29 mouse cellular contexts compared by ENCODE assay signal in genomic region chr1:84943549-84943948, GRCm38 (mm10). TPM values are rescaled to one million over a fixed set of nuclear protein-coding genes. Genes with fewer than 3 reads are reported as not detected.
"Had no signal": no experiment of that assay in that cellular context is flagged by ENCODE, and none has a peak within 500 bp of the region (broad histone marks: within the 10 kb centered on the region; RNA-seq: fewer than 3 reads in every experiment).

No protein-coding gene starts in this region.

- H3K4me1 ChIP-seq: embryonic facial prominence, embryonic 10.5 days; embryonic facial prominence, embryonic 12.5 days; embryonic facial prominence, embryonic 13.5 days; embryonic facial prominence, embryonic 15.5 days; forebrain, embryonic 10.5 days; forebrain, embryonic 12.5 days; forebrain, embryonic 13.5 days; forebrain, embryonic 15.5 days had no signal

- H3K4me2 ChIP-seq: embryonic facial prominence, embryonic 12.5 days; embryonic facial prominence, embryonic 13.5 days; embryonic facial prominence, embryonic 15.5 days; forebrain, embryonic 12.5 days; forebrain, embryonic 13.5 days; forebrain, embryonic 15.5 days had no signal

- H3K9me3 ChIP-seq: embryonic facial prominence, embryonic 10.5 days; embryonic facial prominence, embryonic 12.5 days; embryonic facial prominence, embryonic 13.5 days; embryonic facial prominence, embryonic 15.5 days; forebrain, embryonic 10.5 days; forebrain, embryonic 12.5 days; forebrain, embryonic 13.5 days; forebrain, embryonic 15.5 days had no signal

- H3K27ac ChIP-seq: embryonic facial prominence, embryonic 10.5 days; embryonic facial prominence, embryonic 12.5 days; embryonic facial prominence, embryonic 13.5 days; embryonic facial prominence, embryonic 15.5 days; forebrain, embryonic 10.5 days; forebrain, embryonic 12.5 days; forebrain, embryonic 13.5 days; forebrain, embryonic 15.5 days; gastrocnemius, adult 2 months; heart, adult 2 months had no signal

- H3K4me3 ChIP-seq: embryonic facial prominence, embryonic 10.5 days; embryonic facial prominence, embryonic 12.5 days; embryonic facial prominence, embryonic 13.5 days; embryonic facial prominence, embryonic 15.5 days; erythroblast, embryonic 14.5 days; forebrain, embryonic 10.5 days; forebrain, embryonic 12.5 days; forebrain, embryonic 13.5 days; forebrain, embryonic 15.5 days; gastrocnemius, adult 2 months; heart, adult 2 months had no signal

- ATAC-seq: forebrain, embryonic 13.5 days; forebrain, embryonic 14.5 days; forebrain, embryonic 15.5 days; forebrain, embryonic 16.5 days; forebrain, postnatal 0 days had no signal

- DNase-seq: cerebellum, adult 2 months; cerebellum, adult 8-10 months; cerebellum, adult 9-10 months; cerebellum, adult 9-11 months; cerebellum, postnatal 10 days; cerebellum, postnatal 14 days; cerebellum, postnatal 25 days; cerebellum, postnatal 36 days; embryo, embryonic 11 days; forebrain, postnatal 0 days; gastrocnemius, adult 2 months; gastrocnemius, postnatal 10 days; gastrocnemius, postnatal 14 days; gastrocnemius, postnatal 25 days; gastrocnemius, postnatal 36 days had no signal

- H3K27me3 ChIP-seq: embryonic facial prominence, embryonic 12.5 days; embryonic facial prominence, embryonic 13.5 days; embryonic facial prominence, embryonic 15.5 days; forebrain, embryonic 12.5 days; forebrain, embryonic 13.5 days; forebrain, embryonic 15.5 days had no signal

- H3K36me3 ChIP-seq: embryonic facial prominence, embryonic 10.5 days; embryonic facial prominence, embryonic 12.5 days; embryonic facial prominence, embryonic 13.5 days; embryonic facial prominence, embryonic 15.5 days; forebrain, embryonic 10.5 days; forebrain, embryonic 12.5 days; forebrain, embryonic 15.5 days had no signal

- H3K9ac ChIP-seq: embryonic facial prominence, embryonic 12.5 days; embryonic facial prominence, embryonic 13.5 days; embryonic facial prominence, embryonic 15.5 days; forebrain, embryonic 12.5 days; forebrain, embryonic 13.5 days; forebrain, embryonic 15.5 days; forebrain, postnatal 0 days had no signal

RNA-seq across cellular contexts. Expression of gene Slc16a14, which starts 8.6 kb away (rescaled TPM):
- total RNA-seq: common myeloid progenitor, adult 5-6 weeks; gastrocnemius, postnatal 10 days; granulocyte monocyte progenitor cell, adult 5-6 weeks had no signal
- polyA plus RNA-seq: erythroblast, embryonic 14.5 days had no signal
